Mouse (Mus musculus) forebrain, embryonic 14.5 days (tissue): ENCODE data around the gene Trpc1. TPM values are rescaled to one million over a fixed set of nuclear protein-coding genes. Genes with fewer than 3 reads are reported as not detected.

Source experiments
- ATAC-seq: fragments of 200-750 bp; cut with Nextera tagmentation; 2 replicates; pipeline ENCODE4 v1.8.0; 2017; ENCODE audit warnings: mild to moderate bottlenecking, moderate library complexity
- DNase-seq: peaks from one replicate; pipeline ENCODE4 v3.0.0-alpha.2; 2015; ENCODE audit warnings: low spot score
- H3K27ac ChIP-seq: fragments of 300-500 bp; sonication (generic); 2 replicates; pipeline ENCODE4 v1.5.1; 2014; ENCODE audit warnings: low read depth, mild to moderate bottlenecking, control low read depth, low read length, moderate library complexity
- H3K27me3 ChIP-seq: fragments of 300-500 bp; sonication (generic); replicated peaks from 2 replicates; pipeline ENCODE4 v1.6.1; 2014; ENCODE audit warnings: low read length, control low read depth, mixed read lengths; ENCODE audit not compliant: control insufficient read depth, insufficient read depth
- H3K36me3 ChIP-seq: fragments of 300-500 bp; sonication (generic); 2 replicates; pipeline ENCODE4 v1.6.1; 2014; ENCODE audit warnings: low read length, control low read depth; ENCODE audit not compliant: control insufficient read depth, insufficient read depth
- H3K4me1 ChIP-seq: fragments of 300-500 bp; sonication (generic); 2 replicates; pipeline ENCODE4 v1.6.1; 2014; ENCODE audit warnings: antibody characterized with exemption, low read length, control low read depth; ENCODE audit not compliant: control insufficient read depth, insufficient read depth
- H3K4me2 ChIP-seq: fragments of 300-500 bp; sonication (generic); 2 replicates; pipeline ENCODE4 v1.6.1; 2014; ENCODE audit warnings: mild to moderate bottlenecking, control low read depth, low read length
- H3K4me3 ChIP-seq: fragments of 300-500 bp; sonication (generic); 2 replicates; pipeline ENCODE4 v1.5.1; 2014; ENCODE audit warnings: low read depth, low read length, control low read depth
- H3K9ac ChIP-seq: fragments of 300-500 bp; sonication (generic); 2 replicates; pipeline ENCODE4 v1.6.1; 2014; ENCODE audit warnings: mild to moderate bottlenecking, low read length, control low read depth, moderate library complexity
- H3K9me3 ChIP-seq: fragments of 300-500 bp; sonication (generic); replicated peaks from 2 replicates; pipeline ENCODE4 v1.6.1; 2016; ENCODE audit warnings: low read length, control low read depth, mixed read lengths; ENCODE audit not compliant: control insufficient read depth
- WGBS: fragments of 180-500 bp; shearing (Covaris S2); extraction: QIAGEN DNeasy Blood & Tissue Kit; methylation state at CpG from one replicate; pipeline ENCODE4 v1.1.7; 2014; 5-methylcytosine and 5-hydroxymethylcytosine counted together
- polyA plus RNA-seq: library from polyadenylated mRNA; unstranded; fragments of >200 nt; fragmentation: Nextera tagmentation; extraction: Ambion mirVana; gene quantifications from 2 replicates; pipeline ENCODE4 v1.2.1, GENCODE M21; 2014

Gene Trpc1
- polyA plus RNA-seq, 1 experiment from 2014 or later, result 4.5 TPM

DNA sequence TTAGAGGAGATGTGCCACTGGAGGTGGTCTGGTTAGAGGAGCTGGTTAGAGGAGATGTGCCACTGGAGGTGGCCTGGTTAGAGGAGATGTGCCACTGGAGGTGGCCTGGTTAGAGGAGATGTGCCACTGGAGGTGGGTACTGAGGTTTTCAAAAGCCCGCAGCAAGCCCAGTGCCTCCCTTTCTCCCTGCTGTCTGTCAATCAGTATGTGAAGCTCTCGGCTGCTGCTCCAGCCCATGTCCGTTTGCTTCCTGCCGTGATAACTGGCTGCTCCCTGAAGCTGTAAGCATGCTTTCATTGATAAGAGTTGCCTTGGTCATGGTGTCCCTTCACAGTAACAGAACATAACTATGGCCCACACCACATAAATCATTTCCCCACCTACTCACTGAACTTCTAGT is 13.0 kb upstream of the Trpc1 start:
- no peak overlapping the region for H3K27ac ChIP-seq
- WGBS, result 90% methylated on average over 4 of the region's 4 CpGs
- ATAC-seq (no peak), DNase-seq (no peak)
- H3K4me2 ChIP-seq, result no peak overlapping the region
- no peaks in the 10 kb centered on the region for H3K27me3 ChIP-seq
- no peak overlapping the region for H3K9ac ChIP-seq
- no peaks in the 10 kb centered on the region for H3K36me3 ChIP-seq
- no peak overlapping the region for H3K4me3 ChIP-seq
- H3K9me3 ChIP-seq, result no peaks in the 10 kb centered on the region
- no peaks in the 10 kb centered on the region for H3K4me1 ChIP-seq

DNA sequence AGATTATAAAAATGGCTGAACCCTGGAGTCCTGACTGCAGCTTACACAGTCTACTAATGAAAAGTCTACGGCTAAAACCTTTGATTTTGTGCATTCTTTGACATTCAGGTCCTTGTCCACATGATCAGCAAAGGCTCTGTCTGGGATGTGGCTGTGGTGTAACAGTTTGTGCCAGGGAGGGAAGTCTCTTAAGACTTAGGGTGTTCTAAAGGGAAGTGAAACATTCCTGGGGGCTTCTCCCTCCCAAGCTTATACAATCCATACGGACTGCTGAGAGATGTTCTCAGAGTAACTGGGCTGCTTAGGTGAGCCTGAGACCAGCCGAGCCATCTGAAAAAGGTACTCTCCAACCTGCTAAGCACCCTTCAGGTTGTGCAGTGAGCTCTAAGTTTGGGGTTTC is 12.1 kb upstream of the Trpc1 start:
- H3K27ac ChIP-seq, result no peak overlapping the region
- no peaks in the 10 kb centered on the region for H3K27me3 ChIP-seq
- no peak overlapping the region for H3K9ac ChIP-seq
- H3K9me3 ChIP-seq, result no peaks in the 10 kb centered on the region
- no peaks in the 10 kb centered on the region for H3K4me1 ChIP-seq
- H3K4me2 ChIP-seq, result no peak overlapping the region
- 91% methylated on average over 3 of the region's 3 CpGs for WGBS
- no peak for DNase-seq
- H3K4me3 ChIP-seq, result no peak overlapping the region
- no peaks in the 10 kb centered on the region for H3K36me3 ChIP-seq
- ATAC-seq, result no peak

DNA sequence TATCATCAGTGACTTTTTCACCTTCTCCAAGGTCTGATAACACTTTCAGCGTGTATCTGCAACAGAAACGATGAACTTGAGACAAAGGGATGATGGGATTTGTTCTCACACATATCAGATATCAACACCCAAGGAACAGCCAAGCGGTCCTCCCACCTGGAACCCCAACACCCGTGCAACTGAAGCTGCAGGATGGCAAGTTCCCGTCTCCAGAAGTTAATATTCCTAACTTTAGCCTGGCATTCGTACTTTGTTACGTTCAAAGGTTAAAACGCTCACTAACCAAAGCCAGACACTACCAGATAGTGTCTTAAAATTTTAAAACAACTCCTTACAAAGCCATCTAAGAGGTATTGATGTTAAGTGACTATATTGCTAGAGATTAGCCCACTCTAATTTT is 11.2 kb upstream of the Trpc1 start:
- no peak for ATAC-seq
- no peaks in the 10 kb centered on the region for H3K27me3 ChIP-seq
- no peak overlapping the region for H3K27ac ChIP-seq
- H3K9me3 ChIP-seq, result no peaks in the 10 kb centered on the region
- no peak overlapping the region for H3K4me3 ChIP-seq
- no peaks in the 10 kb centered on the region for H3K36me3 ChIP-seq
- H3K9ac ChIP-seq, result no peak overlapping the region
- no peak for DNase-seq
- H3K4me2 ChIP-seq, result no peak overlapping the region
- WGBS, result 93% methylated on average over 8 of the region's 8 CpGs
- H3K4me1 ChIP-seq, result no peaks in the 10 kb centered on the region

DNA sequence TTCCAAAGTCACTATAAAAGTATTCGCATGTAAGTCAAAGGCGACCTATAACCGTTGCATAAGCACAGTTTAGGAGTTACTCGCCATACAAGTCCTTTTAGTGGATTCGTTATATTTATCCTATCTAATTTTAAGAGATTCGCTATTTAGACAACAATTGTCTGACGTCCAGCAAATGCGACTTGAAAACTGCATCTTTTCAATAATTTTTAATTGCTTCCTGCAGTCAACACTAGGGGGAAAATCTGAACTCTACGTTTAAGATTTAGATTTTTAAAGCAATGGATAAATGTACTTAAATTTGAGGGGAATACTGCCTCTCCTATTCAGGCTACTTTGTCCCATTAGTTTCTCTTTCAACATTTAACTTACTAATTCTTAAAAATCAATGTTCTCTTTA is 571 bp upstream of the Trpc1 start:
- peaks cover 4% of the 10 kb centered on the region for H3K4me1 ChIP-seq
- H3K4me3 ChIP-seq, result peak overlapping the region; percentile 94
- peak overlapping the region; percentile 78 for H3K4me2 ChIP-seq
- ATAC-seq, result no peak
- no peak overlapping the region for H3K27ac ChIP-seq
- peak; percentile 40 for DNase-seq
- H3K9me3 ChIP-seq, result no peaks in the 10 kb centered on the region
- 35% methylated on average over 9 of the region's 9 CpGs for WGBS
- H3K9ac ChIP-seq, result peak overlapping the region; percentile 87; the same call in 1 of the 2 replicates
- H3K36me3 ChIP-seq, result no peaks in the 10 kb centered on the region
- H3K27me3 ChIP-seq, result no peaks in the 10 kb centered on the region

DNA sequence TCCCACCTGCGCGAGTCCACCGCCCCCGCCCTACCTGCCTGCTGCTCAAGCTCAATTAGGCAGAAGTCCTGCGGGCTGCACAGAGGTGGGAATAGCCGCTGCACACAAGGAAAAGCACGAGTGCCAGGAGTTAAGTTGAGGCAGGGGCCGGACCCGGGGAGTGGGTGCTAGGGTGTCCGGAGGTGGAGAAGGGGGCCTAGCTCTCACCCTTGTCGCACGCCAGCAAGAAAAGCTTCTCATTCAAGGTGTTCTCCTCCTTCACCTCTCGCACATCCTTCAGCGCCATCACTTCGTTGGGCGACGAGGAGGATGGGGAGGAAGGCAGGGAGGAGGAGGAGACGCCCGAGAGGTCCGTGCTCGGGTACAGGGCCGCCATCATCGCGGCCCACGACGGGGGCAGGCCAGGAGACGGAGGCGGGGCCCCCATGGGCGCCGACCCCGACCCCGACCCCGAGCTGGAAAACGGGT is 680 bp downstream of the Trpc1 start:
- peak overlapping the region; percentile 78 for H3K4me2 ChIP-seq
- no peak overlapping the region for H3K27ac ChIP-seq
- peak overlapping the region; percentile 94 for H3K4me3 ChIP-seq
- H3K4me1 ChIP-seq, result peaks cover 4% of the 10 kb centered on the region
- no peaks in the 10 kb centered on the region for H3K9me3 ChIP-seq
- ATAC-seq, result peak; percentile 70
- no peaks in the 10 kb centered on the region for H3K27me3 ChIP-seq
- peak overlapping the region; percentile 87 for H3K9ac ChIP-seq
- H3K36me3 ChIP-seq, result no peaks in the 10 kb centered on the region
- peak; percentile 22 for DNase-seq
- 0% methylated on average over 30 of the region's 34 CpGs for WGBS

DNA sequence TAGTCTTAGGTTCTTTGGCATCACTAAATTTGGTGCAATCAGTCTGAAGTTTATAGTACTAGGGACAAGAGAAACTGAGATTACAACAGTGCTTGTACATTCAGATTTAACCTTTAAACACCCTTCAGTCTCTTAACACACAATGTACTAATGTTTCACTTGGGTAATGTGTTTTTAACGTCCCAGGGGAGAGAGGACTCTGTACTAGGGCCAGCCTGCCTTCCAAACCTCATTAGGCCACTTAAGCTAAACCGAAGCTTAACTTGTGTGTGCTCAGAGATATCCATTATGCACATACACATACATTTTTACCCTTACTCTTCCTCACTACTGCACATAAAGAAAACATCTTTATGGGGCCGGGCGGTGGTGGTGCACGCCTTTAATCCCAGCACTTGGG is 2.9 kb downstream of the Trpc1 start:
- no peak for DNase-seq
- ATAC-seq, result no peak
- H3K36me3 ChIP-seq, result no peaks in the 10 kb centered on the region
- H3K4me1 ChIP-seq, result peaks cover 4% of the 10 kb centered on the region
- H3K4me3 ChIP-seq, result no peak overlapping the region
- WGBS, result 83% methylated on average over 5 of the region's 5 CpGs
- no peaks in the 10 kb centered on the region for H3K9me3 ChIP-seq
- no peak overlapping the region for H3K4me2 ChIP-seq
- H3K9ac ChIP-seq, result no peak overlapping the region
- H3K27me3 ChIP-seq, result no peaks in the 10 kb centered on the region
- no peak overlapping the region for H3K27ac ChIP-seq

DNA sequence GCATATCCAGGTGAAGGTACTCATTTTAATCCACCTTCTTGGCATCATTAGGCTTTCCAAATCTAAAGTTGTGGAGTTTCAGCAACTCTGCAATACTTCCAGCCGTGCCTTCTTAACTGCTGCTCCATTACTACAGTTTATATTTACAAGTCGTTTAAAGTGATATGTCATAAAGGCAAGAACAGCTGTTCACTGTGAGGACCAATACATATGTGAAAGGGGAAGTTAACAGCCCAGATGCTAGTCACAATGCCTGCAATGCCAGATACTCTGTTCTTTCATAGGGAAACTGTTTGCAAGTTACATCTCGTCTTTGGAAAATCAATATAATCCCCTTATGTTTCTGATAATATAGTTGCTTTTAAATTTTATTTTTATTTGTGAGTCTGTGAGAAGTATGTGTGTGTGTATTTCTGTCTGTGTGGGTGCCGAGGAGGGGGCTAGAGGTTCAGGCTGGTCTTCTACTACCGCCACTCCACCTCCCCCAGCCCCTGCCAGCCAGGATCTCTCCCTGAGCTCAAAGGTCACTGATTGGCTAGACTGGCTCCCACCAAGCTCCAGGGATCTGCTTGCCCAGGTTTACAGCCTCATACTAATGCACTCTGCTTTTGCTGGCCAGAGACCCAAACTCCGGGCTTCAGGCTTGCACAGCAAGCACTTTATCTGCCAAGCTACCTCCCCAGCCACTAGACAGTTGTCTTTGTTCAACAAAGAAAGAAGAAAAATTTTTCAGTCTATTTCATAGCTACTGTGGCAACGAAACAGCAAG is 5.1 kb downstream of the Trpc1 start:
- H3K4me3 ChIP-seq, result no peak overlapping the region
- ATAC-seq (no peak), DNase-seq (no peak)
- no peaks in the 10 kb centered on the region for H3K27me3 ChIP-seq
- 74% methylated on average over 7 of the region's 7 CpGs for WGBS
- peaks cover 4% of the 10 kb centered on the region for H3K4me1 ChIP-seq
- H3K27ac ChIP-seq, result no peak overlapping the region
- no peaks in the 10 kb centered on the region for H3K9me3 ChIP-seq
- H3K9ac ChIP-seq, result no peak overlapping the region
- no peaks in the 10 kb centered on the region for H3K36me3 ChIP-seq
- H3K4me2 ChIP-seq, result no peak overlapping the region

DNA sequence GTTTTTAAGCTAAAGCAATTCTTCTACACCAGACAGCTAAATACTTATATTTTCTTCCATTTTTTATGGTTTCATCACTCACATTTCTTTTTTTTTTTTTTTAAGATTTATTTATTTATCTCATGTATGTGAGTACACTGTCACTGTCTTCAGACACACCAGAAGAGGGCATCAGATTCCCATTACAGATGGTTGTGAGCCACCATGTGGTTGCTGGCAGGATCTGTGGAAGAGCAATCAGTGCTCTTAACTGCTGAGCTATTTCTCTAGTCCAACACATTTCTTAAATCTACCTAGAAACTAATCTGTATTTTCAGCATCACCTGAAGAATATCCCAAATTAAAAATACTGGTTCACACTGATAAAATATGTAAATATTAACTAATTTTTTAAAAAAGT is 13.9 kb downstream of the Trpc1 start:
- Histone ChIP-seq H3K4me1 (no peaks in the 10 kb centered on the region), H3K4me3 (no peak overlapping the region), H3K27me3 (no peaks in the 10 kb centered on the region), H3K27ac (no peak overlapping the region), H3K9ac (no peak overlapping the region), H3K36me3 (0 out of 2 replicates have a peak, but pooled peaks cover 7% of the 10 kb centered on the region), H3K9me3 (no peaks in the 10 kb centered on the region), H3K4me2 (no peak overlapping the region)
- ATAC-seq (no peak), DNase-seq (no peak)

DNA sequence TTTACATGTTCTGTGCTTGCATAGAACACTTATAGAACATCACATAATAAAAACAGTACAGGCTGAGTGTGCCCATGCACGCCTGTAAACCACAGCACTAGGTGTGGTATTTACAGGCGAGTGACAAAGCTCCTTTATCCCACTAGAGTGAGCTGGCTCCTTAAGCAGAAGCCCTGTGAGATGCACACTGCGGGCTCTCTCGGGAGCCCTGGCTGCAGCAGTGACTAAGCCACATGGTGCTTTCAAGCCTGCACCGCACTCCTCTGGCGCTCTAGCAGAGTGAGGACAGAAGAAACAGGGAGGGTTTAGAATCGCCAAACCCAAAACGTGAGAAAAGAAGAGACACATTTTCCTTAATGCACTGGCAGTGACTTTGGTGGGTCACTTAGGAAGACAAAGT is 37.6 kb downstream of the Trpc1 start:
- Histone ChIP-seq H3K27me3 (no peaks in the 10 kb centered on the region), H3K4me1 (no peaks in the 10 kb centered on the region), H3K9ac (no peak overlapping the region), H3K9me3 (no peaks in the 10 kb centered on the region), H3K27ac (no peak overlapping the region), H3K36me3 (0 out of 2 replicates have a peak, but pooled peaks cover 3% of the 10 kb centered on the region), H3K4me3 (no peak overlapping the region), H3K4me2 (no peak overlapping the region)
- WGBS, result 31% methylated on average over 8 of the region's 8 CpGs
- DNase-seq (no peak), ATAC-seq (no peak)
